Mouse (Mus musculus) intestine, postnatal 0 days (tissue): Measurements from ENCODE around the gene AB124611. TPM values are rescaled to one million over a fixed set of nuclear protein-coding genes. Genes with fewer than 3 reads are reported as not detected.
"Not testable (repeated sequence)": the region's sequence is repeated elsewhere in the genome, so short reads cannot be mapped to it uniquely, and the experiment has no call there.

Experiments
- ATAC-seq: fragments of 200-750 bp; cut with Nextera tagmentation; 2 replicates; pipeline ENCODE4 v1.8.0; 2017; ENCODE audit warnings: mild to moderate bottlenecking, moderate TSS enrichment, moderate library complexity
- H3K27ac ChIP-seq: fragments of 300-500 bp; sonication (generic); 2 replicates; pipeline ENCODE4 v1.5.1; 2014; ENCODE audit warnings: mild to moderate bottlenecking, low read depth, low read length, moderate library complexity
- H3K27me3 ChIP-seq: fragments of 300-500 bp; sonication (generic); replicated peaks from 2 replicates; pipeline ENCODE4 v1.6.1; 2014; ENCODE audit warnings: low read length, mixed read lengths; ENCODE audit not compliant: control insufficient read depth, insufficient read depth
- H3K36me3 ChIP-seq: fragments of 300-500 bp; sonication (generic); 2 replicates; pipeline ENCODE4 v1.6.1; 2014; ENCODE audit warnings: mild to moderate bottlenecking, moderate library complexity; ENCODE audit not compliant: control insufficient read depth, insufficient read depth
- H3K4me1 ChIP-seq: fragments of 300-500 bp; sonication (generic); replicated peaks from 2 replicates; pipeline ENCODE4 v1.6.1; 2014; ENCODE audit warnings: antibody characterized with exemption, low read length, mixed read lengths; ENCODE audit not compliant: control insufficient read depth, insufficient read depth
- H3K4me2 ChIP-seq: fragments of 300-500 bp; sonication (generic); replicated peaks from 2 replicates; pipeline ENCODE4 v1.6.1; 2014; ENCODE audit warnings: low read depth, mild to moderate bottlenecking, moderate library complexity
- H3K4me3 ChIP-seq: fragments of 300-500 bp; sonication (generic); 2 replicates; pipeline ENCODE4 v1.5.1; 2014; ENCODE audit warnings: low read depth, low read length
- H3K9ac ChIP-seq: fragments of 300-500 bp; sonication (generic); 2 replicates; pipeline ENCODE4 v1.6.1; 2014; ENCODE audit warnings: mild to moderate bottlenecking, low read depth, low read length
- H3K9me3 ChIP-seq: fragments of 300-500 bp; sonication (generic); 2 replicates; pipeline ENCODE4 v1.6.1; 2016; ENCODE audit warnings: mixed run types; ENCODE audit not compliant: control insufficient read depth
- CTCF ChIP-seq: sonication (generic); IDR thresholded peaks from 2 replicates; pipeline ENCODE4 v1.5.1; 2016; ENCODE audit warnings: low read depth, mild to moderate bottlenecking, control low read depth, antibody characterized with exemption, moderate library complexity
- WGBS: fragments of 180-500 bp; shearing (Covaris S2); extraction: QIAGEN DNeasy Blood & Tissue Kit; methylation state at CpG from one replicate; pipeline ENCODE4 v1.1.7; 2014; 5-methylcytosine and 5-hydroxymethylcytosine counted together
- polyA plus RNA-seq: library from polyadenylated mRNA; unstranded; fragments of >200 nt; fragmentation: Nextera tagmentation; extraction: Ambion mirVana; gene quantifications from 2 replicates; pipeline ENCODE4 v1.2.1, GENCODE M21; 2015

The AB124611 gene
- polyA plus RNA-seq, 1 experiment from 2014 or later = 0.43 TPM

GRCm38 (mm10) chr9:21513466-21513865 is 12.5 kb upstream of the AB124611 start:
- no peak overlapping the region for H3K9ac ChIP-seq
- H3K36me3 ChIP-seq = no peaks in the 10 kb centered on the region; the same call in 1 of the 2 replicates
- no peaks in the 10 kb centered on the region for H3K4me1 ChIP-seq
- H3K27me3 ChIP-seq = no peaks in the 10 kb centered on the region
- no peak overlapping the region for H3K4me3 ChIP-seq
- H3K4me2 ChIP-seq = no peak overlapping the region
- H3K9me3 ChIP-seq = no peaks in the 10 kb centered on the region
- TF ChIP-seq CTCF = no peak
- ATAC-seq = no peak
- WGBS = 98% methylated on average over 4 of the region's 4 CpGs
- no peak overlapping the region for H3K27ac ChIP-seq

- 52% methylated on average over 6 of the region's 6 CpGs for WGBS
Observed at GRCm38 (mm10) chr9:21517947-21518495, 8.0 kb upstream of the AB124611 start.

DNA sequence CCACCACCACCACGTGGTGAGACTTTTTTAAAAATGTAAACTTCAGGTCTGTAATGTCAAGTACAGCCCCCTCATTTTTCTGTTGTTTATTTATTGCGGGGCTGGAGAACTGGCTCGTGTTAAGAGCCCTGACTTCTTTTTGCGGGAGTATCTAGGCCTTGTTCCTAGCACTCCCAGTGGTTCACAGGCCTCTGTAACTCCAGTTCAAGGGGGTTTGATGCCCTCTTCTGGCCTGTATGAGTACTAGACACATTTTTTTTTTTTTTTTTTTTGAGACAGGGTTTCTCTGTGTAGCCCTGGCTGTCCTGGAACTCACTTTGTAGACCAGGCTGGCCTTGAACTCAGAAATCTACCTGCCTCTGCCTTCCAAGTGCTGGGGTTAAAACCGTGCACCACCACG is 7.3 kb upstream of the AB124611 start:
- 76% methylated on average over 6 of the region's 6 CpGs for WGBS
- not testable (repeated sequence) for H3K36me3 ChIP-seq, H3K4me3 ChIP-seq, ATAC-seq, H3K4me1 ChIP-seq, H3K27me3 ChIP-seq, H3K4me2 ChIP-seq, H3K9ac ChIP-seq, H3K27ac ChIP-seq, H3K9me3 ChIP-seq
- 0 out of 2 replicates have a peak, but pooled peaks have one; percentile 5 for TF ChIP-seq CTCF

More at GRCm38 (mm10) chr9:21517947-21518495, 8.0 kb upstream of the AB124611 start:
- no peak for TF ChIP-seq CTCF
- ATAC-seq = no peak
- no peaks in the 10 kb centered on the region for H3K36me3 ChIP-seq
- H3K9me3 ChIP-seq = no peaks in the 10 kb centered on the region
- no peaks in the 10 kb centered on the region for H3K4me1 ChIP-seq
- no peaks in the 10 kb centered on the region for H3K27me3 ChIP-seq
- H3K9ac ChIP-seq = no peak overlapping the region
- no peak overlapping the region for H3K27ac ChIP-seq
- H3K4me3 ChIP-seq = no peak overlapping the region
- no peak overlapping the region for H3K4me2 ChIP-seq

GRCm38 (mm10) chr9:21525142-21525936 is 637 bp upstream of the AB124611 start:
- no peaks in the 10 kb centered on the region for H3K36me3 ChIP-seq
- TF ChIP-seq CTCF = no peak
- no peak overlapping the region for H3K27ac ChIP-seq
- no peaks in the 10 kb centered on the region for H3K9me3 ChIP-seq
- H3K9ac ChIP-seq = no peak overlapping the region
- no peak overlapping the region for H3K4me2 ChIP-seq
- WGBS = 67% methylated on average over 7 of the region's 7 CpGs
- no peak for ATAC-seq
- H3K27me3 ChIP-seq = no peaks in the 10 kb centered on the region
- no peak overlapping the region for H3K4me3 ChIP-seq
- H3K4me1 ChIP-seq = no peaks in the 10 kb centered on the region

- H3K27me3 ChIP-seq = no peaks in the 10 kb centered on the region
- no peak overlapping the region for H3K27ac ChIP-seq
- no peak overlapping the region for H3K4me3 ChIP-seq
- no peaks in the 10 kb centered on the region for H3K4me1 ChIP-seq
- 80% methylated on average over 1 of the region's 3 CpGs for WGBS
- no peak for ATAC-seq
- no peaks in the 10 kb centered on the region for H3K9me3 ChIP-seq
- no peak overlapping the region for H3K4me2 ChIP-seq
- TF ChIP-seq CTCF = no peak
- no peak overlapping the region for H3K9ac ChIP-seq
- no peaks in the 10 kb centered on the region for H3K36me3 ChIP-seq
Observed at GRCm38 (mm10) chr9:21526634-21526944, 613 bp downstream of the AB124611 start.

GRCm38 (mm10) chr9:21527100-21527801 is 1.3 kb downstream of the AB124611 start:
- TF ChIP-seq CTCF = no peak
- Histone ChIP-seq H3K9ac (no peak overlapping the region), H3K27ac (no peak overlapping the region), H3K9me3 (no peaks in the 10 kb centered on the region), H3K4me2 (no peak overlapping the region), H3K4me3 (no peak overlapping the region), H3K27me3 (no peaks in the 10 kb centered on the region), H3K4me1 (no peaks in the 10 kb centered on the region), H3K36me3 (no peaks in the 10 kb centered on the region)
- 93% methylated on average over 2 of the region's 2 CpGs for WGBS
- ATAC-seq = no peak
